Mouse (Mus musculus) stomach, embryonic 15.5 days (tissue): ENCODE data around the gene Osmr. TPM values are rescaled to one million over a fixed set of nuclear protein-coding genes. Genes with fewer than 3 reads are reported as not detected.

ENCODE experiments used
- ATAC-seq: fragments of 200-750 bp; cut with Nextera tagmentation; 2 replicates; pipeline ENCODE4 v1.8.0; 2017; ENCODE audit warnings: low read depth, moderate number of reproducible peaks, moderate TSS enrichment; ENCODE audit not compliant: insufficient read depth, low FRiP score
- H3K27ac ChIP-seq: fragments of 300-500 bp; sonication (generic); 2 replicates; pipeline ENCODE4 v1.5.1; 2015; ENCODE audit warnings: mild to moderate bottlenecking, inconsistent platforms
- H3K27me3 ChIP-seq: fragments of 300-500 bp; sonication (generic); replicated peaks from 2 replicates; pipeline ENCODE4 v1.6.1; 2015; ENCODE audit warnings: inconsistent platforms
- H3K36me3 ChIP-seq: fragments of 300-500 bp; sonication (generic); 2 replicates; pipeline ENCODE4 v1.6.1; 2015; ENCODE audit warnings: inconsistent platforms
- H3K4me1 ChIP-seq: fragments of 300-500 bp; sonication (generic); 2 replicates; pipeline ENCODE4 v1.6.1; 2015; ENCODE audit warnings: inconsistent platforms
- H3K4me2 ChIP-seq: fragments of 300-500 bp; sonication (generic); 2 replicates; pipeline ENCODE4 v1.6.1; 2015; ENCODE audit warnings: mild to moderate bottlenecking, inconsistent platforms
- H3K4me3 ChIP-seq: fragments of 300-500 bp; sonication (generic); replicated peaks from 2 replicates; pipeline ENCODE4 v1.5.1; 2015; ENCODE audit warnings: inconsistent platforms
- H3K9ac ChIP-seq: fragments of 300-500 bp; sonication (generic); 2 replicates; pipeline ENCODE4 v1.6.1; 2015; ENCODE audit warnings: inconsistent platforms
- H3K9me3 ChIP-seq: fragments of 300-500 bp; sonication (generic); 2 replicates; pipeline ENCODE4 v1.6.1; 2016; ENCODE audit warnings: inconsistent platforms
- WGBS: fragments of 180-500 bp; shearing (Covaris S2); methylation state at CpG from one replicate; pipeline ENCODE4 v1.1.7; 2015; 5-methylcytosine and 5-hydroxymethylcytosine counted together
- polyA plus RNA-seq: library from polyadenylated mRNA; unstranded; fragments of >200 nt; fragmentation: Nextera tagmentation; extraction: Ambion mirVana; gene quantifications from 2 replicates; pipeline ENCODE4 v1.2.1, GENCODE M21; 2015

Osmr gene
- 1.7 and 1.8 TPM in 2 replicates for polyA plus RNA-seq

- H3K27me3 ChIP-seq = 0 out of 2 replicates have a peak, but pooled peaks cover 14% of the 10 kb centered on the region
- H3K27ac ChIP-seq = no peak within 1 kb of the TSS
- no peaks in the 10 kb centered on the region for H3K9me3 ChIP-seq
- 8% methylated on average over 16 of the region's 16 CpGs for WGBS
- H3K9ac ChIP-seq = peak within 1 kb of the TSS; percentile 25; the same call in 1 of the 2 replicates
- H3K36me3 ChIP-seq = no peaks in the 10 kb centered on the region
- ATAC-seq = no peak
- H3K4me3 ChIP-seq = peak within 1 kb of the TSS; percentile 50
- H3K4me2 ChIP-seq = peak within 1 kb of the TSS; percentile 95
- H3K4me1 ChIP-seq = peaks cover 6% of the 10 kb centered on the region; the same call in 1 of the 2 replicates
Measured at GRCm38 (mm10) chr15:6874601-6875019, at the start of gene Osmr. Gene Osmr, minus strand, starts transcription at chr15:6874969.

DNA sequence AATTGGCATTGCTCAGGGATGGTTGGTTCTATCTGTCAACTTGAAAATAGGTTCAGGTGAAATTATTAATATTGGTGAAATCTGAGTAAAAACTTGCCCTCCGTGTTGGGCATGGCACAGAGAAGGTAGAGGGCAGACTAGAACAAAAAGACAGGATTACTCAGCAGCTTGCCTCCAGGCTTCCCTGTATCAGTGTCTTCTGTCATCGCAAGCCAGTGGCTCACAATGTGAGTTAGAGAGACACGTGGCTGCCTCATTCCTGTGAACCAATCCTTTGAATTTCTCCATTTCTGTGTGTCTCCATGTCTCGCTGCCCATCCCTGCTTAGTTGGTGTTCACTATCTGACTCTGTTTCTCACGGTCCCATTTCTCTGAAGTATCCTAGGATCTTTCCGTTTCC, 44.6 kb upstream of the Osmr start:
- Histone ChIP-seq H3K36me3 (no peaks in the 10 kb centered on the region), H3K9me3 (no peaks in the 10 kb centered on the region), H3K27ac (no peak overlapping the region), H3K9ac (no peak overlapping the region), H3K4me2 (no peak overlapping the region), H3K4me1 (no peaks in the 10 kb centered on the region), H3K4me3 (no peak overlapping the region), H3K27me3 (no peaks in the 10 kb centered on the region)
- WGBS = 79% methylated on average over 6 of the region's 6 CpGs
- no peak for ATAC-seq

- WGBS = 86% methylated on average over 6 of the region's 6 CpGs
- Histone ChIP-seq H3K9me3 (no peaks in the 10 kb centered on the region), H3K4me3 (no peak overlapping the region), H3K9ac (no peak overlapping the region), H3K27me3 (no peaks in the 10 kb centered on the region), H3K4me1 (peaks cover 6% of the 10 kb centered on the region; the same call in 1 of the 2 replicates), H3K4me2 (no peak overlapping the region), H3K36me3 (no peaks in the 10 kb centered on the region), H3K27ac (no peak overlapping the region)
- ATAC-seq = no peak
Measured at GRCm38 (mm10) chr15:6914163-6914562, 39.4 kb upstream of the Osmr start.

DNA sequence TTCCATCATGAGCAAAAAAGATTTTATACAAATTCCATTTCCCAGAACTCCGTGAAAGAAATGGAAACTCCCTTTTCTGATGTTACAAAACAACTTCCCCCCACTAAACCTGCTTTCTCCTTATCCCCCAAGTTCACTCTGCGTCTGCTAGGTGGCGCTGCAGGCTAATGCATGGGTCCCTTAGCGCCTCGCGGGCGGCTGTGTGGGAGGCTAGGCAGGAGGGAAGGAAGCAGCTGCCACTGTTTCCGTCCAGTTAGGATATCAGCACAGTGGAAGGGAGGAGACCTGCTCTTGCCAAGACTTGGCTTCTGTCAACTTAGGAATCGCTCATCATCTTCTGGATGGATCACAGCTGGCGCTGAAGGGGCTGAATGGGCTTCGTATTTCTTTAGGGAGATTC, 34.9 kb upstream of the Osmr start:
- no peak overlapping the region for H3K27ac ChIP-seq
- no peak overlapping the region for H3K4me2 ChIP-seq
- no peak overlapping the region for H3K9ac ChIP-seq

GRCm38 (mm10) chr15:6909084-6909483, 34.3 kb upstream of the Osmr start:
- no peak for ATAC-seq
- no peaks in the 10 kb centered on the region for H3K27me3 ChIP-seq
- peaks cover 6% of the 10 kb centered on the region; the same call in 1 of the 2 replicates for H3K4me1 ChIP-seq
- H3K4me2 ChIP-seq = no peak overlapping the region
- no peaks in the 10 kb centered on the region for H3K36me3 ChIP-seq
- H3K27ac ChIP-seq = no peak overlapping the region
- H3K4me3 ChIP-seq = no peak overlapping the region
- H3K9me3 ChIP-seq = no peaks in the 10 kb centered on the region
- WGBS = 51% methylated on average over 14 of the region's 14 CpGs
- H3K9ac ChIP-seq = no peak overlapping the region

More for the DNA sequence above, 34.9 kb upstream of the Osmr start:
- no peaks in the 10 kb centered on the region for H3K27me3 ChIP-seq
- no peaks in the 10 kb centered on the region for H3K36me3 ChIP-seq
- no peaks in the 10 kb centered on the region for H3K9me3 ChIP-seq
- 1% methylated on average over 11 of the region's 11 CpGs for WGBS
- no peak overlapping the region; the same call in 1 of the 2 replicates for H3K4me3 ChIP-seq
- peak; percentile 90 for ATAC-seq
- peaks cover 6% of the 10 kb centered on the region; the same call in 1 of the 2 replicates for H3K4me1 ChIP-seq

GRCm38 (mm10) chr15:6908601-6909000, 33.8 kb upstream of the Osmr start:
- 47% methylated on average over 5 of the region's 5 CpGs for WGBS
- Histone ChIP-seq H3K4me1 (peaks cover 6% of the 10 kb centered on the region; the same call in 1 of the 2 replicates), H3K36me3 (no peaks in the 10 kb centered on the region), H3K9ac (no peak overlapping the region), H3K9me3 (no peaks in the 10 kb centered on the region), H3K27me3 (no peaks in the 10 kb centered on the region), H3K4me3 (no peak overlapping the region), H3K4me2 (no peak overlapping the region), H3K27ac (no peak overlapping the region)
- no peak for ATAC-seq

DNA sequence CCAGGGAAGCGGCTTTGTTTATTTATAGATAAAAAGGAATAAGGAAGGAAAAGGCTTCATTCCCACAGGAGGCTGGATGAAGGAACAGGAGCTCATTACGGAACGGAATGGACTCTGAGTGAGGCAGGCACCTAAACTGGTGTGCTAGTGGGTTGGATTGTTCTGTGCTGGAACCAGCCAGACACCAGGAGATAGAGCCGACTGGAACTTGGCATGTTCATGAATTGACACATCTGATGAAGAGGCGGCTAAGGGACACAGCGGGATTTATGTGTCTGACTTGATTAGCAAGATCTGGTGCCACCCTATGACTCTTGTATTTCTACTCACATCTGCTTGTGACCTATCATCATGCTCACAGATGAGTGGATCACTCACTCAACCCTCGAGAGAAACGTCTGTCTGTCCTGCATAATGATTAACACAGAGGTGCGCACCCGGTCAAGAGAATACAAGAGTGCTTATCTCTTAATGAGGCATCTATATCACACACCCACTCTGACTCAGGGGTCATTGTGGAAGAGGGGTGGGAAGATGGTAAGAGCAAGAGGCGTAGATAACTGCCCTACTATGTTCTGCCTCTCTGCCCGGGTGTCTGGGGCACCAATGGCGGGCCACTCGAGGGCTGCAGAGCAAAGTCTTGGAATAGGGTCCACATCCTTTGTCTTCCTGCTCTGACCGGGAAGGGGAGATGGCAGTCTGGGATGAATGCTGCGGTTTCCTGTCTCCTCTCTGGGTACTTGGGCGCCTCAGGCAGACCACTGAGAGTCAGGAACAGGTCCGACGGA, 31.7 kb upstream of the Osmr start:
- 77% methylated on average over 19 of the region's 19 CpGs for WGBS
- Histone ChIP-seq H3K4me2 (no peak overlapping the region), H3K36me3 (no peaks in the 10 kb centered on the region), H3K27ac (no peak overlapping the region), H3K4me1 (peaks cover 6% of the 10 kb centered on the region; the same call in 1 of the 2 replicates), H3K9ac (no peak overlapping the region), H3K27me3 (no peaks in the 10 kb centered on the region), H3K4me3 (no peak overlapping the region), H3K9me3 (no peaks in the 10 kb centered on the region)
- ATAC-seq = no peak

DNA sequence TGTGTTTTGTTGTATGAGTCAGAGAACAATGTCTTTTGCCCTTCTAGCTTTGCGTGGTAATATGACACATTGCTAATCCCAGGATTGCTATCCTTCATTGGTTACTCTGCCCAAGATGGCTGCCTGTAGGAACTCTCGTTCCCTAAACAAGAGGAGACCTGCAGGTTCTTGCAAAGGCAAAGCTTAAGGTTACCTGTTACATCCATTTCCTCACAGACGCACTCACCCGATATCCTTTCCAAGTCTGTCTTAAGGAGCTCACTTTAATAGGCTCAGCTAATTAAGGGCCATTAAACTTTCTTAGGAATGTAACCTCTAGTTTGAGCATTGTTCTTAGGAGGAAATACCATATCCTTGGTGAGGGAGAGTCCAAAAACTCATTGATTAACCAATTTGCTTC, 31.0 kb upstream of the Osmr start:
- H3K36me3 ChIP-seq = no peaks in the 10 kb centered on the region
- H3K27me3 ChIP-seq = no peaks in the 10 kb centered on the region
- no peak overlapping the region for H3K9ac ChIP-seq
- WGBS = 82% methylated on average over 4 of the region's 4 CpGs
- no peaks in the 10 kb centered on the region for H3K9me3 ChIP-seq
- no peak for ATAC-seq
- no peak overlapping the region for H3K27ac ChIP-seq
- H3K4me1 ChIP-seq = peaks cover 6% of the 10 kb centered on the region; the same call in 1 of the 2 replicates
- no peak overlapping the region for H3K4me3 ChIP-seq
- no peak overlapping the region for H3K4me2 ChIP-seq

DNA sequence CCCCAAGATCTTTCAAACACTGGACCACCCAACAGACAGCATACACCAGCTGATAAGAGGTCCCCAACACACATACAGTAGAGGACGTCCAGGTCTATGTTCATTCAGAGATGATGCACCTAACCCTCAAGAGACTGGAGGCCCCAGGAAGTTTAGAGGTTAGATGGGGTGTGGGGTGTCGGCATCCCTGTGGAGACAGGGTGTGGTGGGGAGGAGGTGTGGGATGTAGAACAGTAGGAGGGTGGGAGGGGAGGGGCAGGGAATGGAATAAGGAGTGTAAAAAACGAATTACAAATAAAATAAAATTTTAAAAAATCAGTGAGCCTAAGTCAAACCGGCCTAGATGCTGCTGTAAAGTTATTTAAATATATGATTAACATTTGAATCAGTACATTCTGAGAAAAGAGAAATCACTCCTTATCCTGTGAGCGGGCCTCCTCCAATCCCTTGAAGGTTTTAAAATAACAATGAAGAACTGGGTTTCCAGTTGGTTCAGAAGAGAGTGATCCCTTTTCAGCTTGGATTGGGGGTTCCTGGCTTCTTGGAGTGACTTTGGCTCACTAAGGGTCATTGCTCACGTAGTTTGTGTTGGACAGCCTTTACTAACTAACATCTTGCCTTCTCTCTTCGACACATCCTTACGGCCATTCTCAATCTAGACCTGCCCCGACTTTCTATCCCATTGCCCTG, 28.7 kb upstream of the Osmr start:
- no peaks in the 10 kb centered on the region for H3K27me3 ChIP-seq
- no peak overlapping the region for H3K9ac ChIP-seq
- H3K4me1 ChIP-seq = no peaks in the 10 kb centered on the region
- no peak for ATAC-seq
- no peaks in the 10 kb centered on the region for H3K9me3 ChIP-seq
- no peak overlapping the region for H3K4me3 ChIP-seq
- H3K36me3 ChIP-seq = no peaks in the 10 kb centered on the region
- H3K4me2 ChIP-seq = no peak overlapping the region
- H3K27ac ChIP-seq = no peak overlapping the region
- WGBS = 68% methylated on average over 9 of the region's 9 CpGs

DNA sequence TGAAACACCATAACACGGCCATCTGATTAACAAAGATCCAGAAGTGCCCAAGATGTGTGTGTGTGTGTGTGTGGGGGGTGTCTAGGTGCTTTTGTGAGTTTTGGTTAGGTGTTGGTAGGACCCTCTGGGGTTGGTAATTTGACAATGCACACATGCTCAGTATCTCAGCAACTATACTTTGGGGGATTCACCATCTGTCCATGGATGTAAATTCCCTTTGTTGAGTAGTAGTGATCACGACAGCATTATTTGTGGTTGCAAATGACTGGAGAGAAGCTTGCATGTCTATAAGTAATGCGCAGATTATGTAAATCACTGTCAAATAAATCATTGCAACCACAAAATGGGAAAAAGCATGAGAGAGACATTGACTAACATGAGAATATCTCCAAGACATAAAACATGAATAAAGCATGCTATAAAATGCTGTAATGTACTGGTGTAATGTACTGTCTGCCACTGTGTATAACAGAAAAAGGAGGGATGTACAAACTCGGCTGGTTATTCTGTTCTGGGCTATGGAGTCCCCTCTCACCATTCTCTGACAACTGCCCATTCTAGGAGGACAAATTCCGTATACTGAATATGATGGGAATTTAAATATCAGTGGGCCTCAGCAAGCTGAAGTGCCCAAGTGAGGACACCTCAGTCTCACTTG, 27.3 kb upstream of the Osmr start:
- ATAC-seq = no peak
- 72% methylated on average over 5 of the region's 5 CpGs for WGBS

GRCm38 (mm10) chr15:6901236-6901635, 26.5 kb upstream of the Osmr start:
- 69% methylated on average over 6 of the region's 6 CpGs for WGBS
- no peaks in the 10 kb centered on the region for H3K27me3 ChIP-seq
- no peak for ATAC-seq
- no peaks in the 10 kb centered on the region for H3K36me3 ChIP-seq
- no peak overlapping the region for H3K27ac ChIP-seq
- no peak overlapping the region for H3K4me3 ChIP-seq
- no peak overlapping the region for H3K4me2 ChIP-seq
- no peak overlapping the region for H3K9ac ChIP-seq
- H3K9me3 ChIP-seq = no peaks in the 10 kb centered on the region
- H3K4me1 ChIP-seq = no peaks in the 10 kb centered on the region

More for the DNA sequence above, 27.3 kb upstream of the Osmr start:
- Histone ChIP-seq H3K27me3 (no peaks in the 10 kb centered on the region), H3K4me1 (no peaks in the 10 kb centered on the region), H3K36me3 (no peaks in the 10 kb centered on the region), H3K4me2 (no peak overlapping the region), H3K27ac (no peak overlapping the region), H3K9me3 (no peaks in the 10 kb centered on the region), H3K9ac (no peak overlapping the region), H3K4me3 (no peak overlapping the region)
